Mouse (Mus musculus): ENCODE results near the gene Ednrb. TPM values are rescaled to one million over a fixed set of nuclear protein-coding genes. Genes with fewer than 3 reads are reported as not detected.

Ednrb gene
- total and polyA plus RNA-seq, 2 experiments from 2014 or later = 122 to 174 TPM

GRCm38 (mm10) chr14:103832472-103832871 is 11.7 kb downstream of the Ednrb start:
- Histone ChIP-seq H3K9me3 (ENCODE audit: low read length) (no peaks in the 10 kb centered on the region), H3K36me3 (ENCODE audit: insufficient read depth, low read length) (no peaks in the 10 kb centered on the region), H3K4me2 (ENCODE audit: low read depth, low read length, poor library complexity, severe bottlenecking) (no peak overlapping the region), H3K4me1 (ENCODE audit: insufficient read depth, low read length) (no peaks in the 10 kb centered on the region), H3K4me3 (ENCODE audit: low read depth, low read length) (no peak overlapping the region), H3K27me3 (ENCODE audit: insufficient read depth, low read length) (no peaks in the 10 kb centered on the region), H3K9ac (replicated peaks; ENCODE audit: low read length, poor library complexity, severe bottlenecking) (no peak overlapping the region), H3K27ac (ENCODE audit: low read depth, low read length) (no peak overlapping the region)
- ATAC-seq (ENCODE audit: low FRiP score) (no peak), DNase-seq (ENCODE audit: low spot score) (no peak)
- WGBS = 84% methylated on average over 4 of the region's 4 CpGs
- TF ChIP-seq CTCF (IDR thresholded peaks at IDR 0.05) = no peak

GRCm38 (mm10) chr14:103831007-103831406 is 13.2 kb downstream of the Ednrb start:
- DNase-seq (ENCODE audit: low spot score) = no peak
- Histone ChIP-seq H3K9me3 (ENCODE audit: low read length) (no peaks in the 10 kb centered on the region), H3K4me2 (ENCODE audit: low read depth, low read length, poor library complexity, severe bottlenecking) (no peak overlapping the region), H3K27me3 (ENCODE audit: insufficient read depth, low read length) (no peaks in the 10 kb centered on the region), H3K9ac (replicated peaks; ENCODE audit: low read length, poor library complexity, severe bottlenecking) (no peak overlapping the region), H3K4me3 (ENCODE audit: low read depth, low read length) (no peak overlapping the region), H3K27ac (ENCODE audit: low read depth, low read length) (no peak overlapping the region), H3K4me1 (ENCODE audit: insufficient read depth, low read length) (no peaks in the 10 kb centered on the region), H3K36me3 (ENCODE audit: insufficient read depth, low read length) (no peaks in the 10 kb centered on the region)
- no peak for ATAC-seq (ENCODE audit: low FRiP score)
- no peak for TF ChIP-seq CTCF (IDR thresholded peaks at IDR 0.05)
- WGBS = 63% methylated on average over 5 of the region's 5 CpGs

GRCm38 (mm10) chr14:103826343-103826742 is 17.9 kb downstream of the Ednrb start:
- Histone ChIP-seq H3K4me1 (ENCODE audit: insufficient read depth, low read length) (no peaks in the 10 kb centered on the region), H3K9me3 (ENCODE audit: low read length) (no peaks in the 10 kb centered on the region), H3K9ac (replicated peaks; ENCODE audit: low read length, poor library complexity, severe bottlenecking) (no peak overlapping the region), H3K27ac (ENCODE audit: low read depth, low read length) (no peak overlapping the region), H3K27me3 (ENCODE audit: insufficient read depth, low read length) (no peaks in the 10 kb centered on the region), H3K4me3 (ENCODE audit: low read depth, low read length) (no peak overlapping the region), H3K4me2 (ENCODE audit: low read depth, low read length, poor library complexity, severe bottlenecking) (no peak overlapping the region), H3K36me3 (ENCODE audit: insufficient read depth, low read length) (no peaks in the 10 kb centered on the region)
- WGBS = 83% methylated on average over 9 of the region's 9 CpGs
- DNase-seq (ENCODE audit: low spot score) (no peak), ATAC-seq (ENCODE audit: low FRiP score) (no peak)
- no peak for TF ChIP-seq CTCF (IDR thresholded peaks at IDR 0.05)

GRCm38 (mm10) chr14:103825934-103826333 is 18.3 kb downstream of the Ednrb start:
- no peaks in the 10 kb centered on the region for H3K27me3 ChIP-seq (ENCODE audit: insufficient read depth, low read length)
- H3K36me3 ChIP-seq (ENCODE audit: insufficient read depth, low read length) = no peaks in the 10 kb centered on the region
- DNase-seq (ENCODE audit: low spot score) (no peak), ATAC-seq (ENCODE audit: low FRiP score) (no peak)
- H3K9ac ChIP-seq (replicated peaks; ENCODE audit: low read length, poor library complexity, severe bottlenecking) = no peak overlapping the region
- no peaks in the 10 kb centered on the region for H3K4me1 ChIP-seq (ENCODE audit: insufficient read depth, low read length)
- no peak overlapping the region for H3K27ac ChIP-seq (ENCODE audit: low read depth, low read length)
- no peaks in the 10 kb centered on the region for H3K9me3 ChIP-seq (ENCODE audit: low read length)
- no peak overlapping the region for H3K4me2 ChIP-seq (ENCODE audit: low read depth, low read length, poor library complexity, severe bottlenecking)
- no peak for TF ChIP-seq CTCF (IDR thresholded peaks at IDR 0.05)
- WGBS = 95% methylated on average over 5 of the region's 5 CpGs
- H3K4me3 ChIP-seq (ENCODE audit: low read depth, low read length) = no peak overlapping the region

- H3K4me2 ChIP-seq (ENCODE audit: low read depth, low read length, poor library complexity, severe bottlenecking) = no peak overlapping the region
- H3K4me1 ChIP-seq (ENCODE audit: insufficient read depth, low read length) = no peaks in the 10 kb centered on the region
- H3K27ac ChIP-seq (ENCODE audit: low read depth, low read length) = no peak overlapping the region
- no peak overlapping the region for H3K9ac ChIP-seq (replicated peaks; ENCODE audit: low read length, poor library complexity, severe bottlenecking)
- ATAC-seq (ENCODE audit: low FRiP score) (no peak), DNase-seq (ENCODE audit: low spot score) (no peak)
- no peaks in the 10 kb centered on the region for H3K36me3 ChIP-seq (ENCODE audit: insufficient read depth, low read length)
- TF ChIP-seq CTCF (IDR thresholded peaks at IDR 0.05) = no peak
- H3K4me3 ChIP-seq (ENCODE audit: low read depth, low read length) = no peak overlapping the region
- no peaks in the 10 kb centered on the region for H3K9me3 ChIP-seq (ENCODE audit: low read length)
- no peaks in the 10 kb centered on the region for H3K27me3 ChIP-seq (ENCODE audit: insufficient read depth, low read length)
- WGBS = 68% methylated on average over 7 of the region's 7 CpGs
Measured at GRCm38 (mm10) chr14:103823501-103823900, 20.7 kb downstream of the Ednrb start.

GRCm38 (mm10) chr14:103822590-103822989 is 21.6 kb downstream of the Ednrb start:
- H3K4me3 ChIP-seq (ENCODE audit: low read depth, low read length) = no peak overlapping the region
- H3K9me3 ChIP-seq (ENCODE audit: low read length) = no peaks in the 10 kb centered on the region
- H3K9ac ChIP-seq (replicated peaks; ENCODE audit: low read length, poor library complexity, severe bottlenecking) = no peak overlapping the region
- H3K4me1 ChIP-seq (ENCODE audit: insufficient read depth, low read length) = no peaks in the 10 kb centered on the region
- 42% methylated on average over 1 of the region's 1 CpGs for WGBS
- H3K27me3 ChIP-seq (ENCODE audit: insufficient read depth, low read length) = no peaks in the 10 kb centered on the region
- no peak overlapping the region for H3K4me2 ChIP-seq (ENCODE audit: low read depth, low read length, poor library complexity, severe bottlenecking)
- no peaks in the 10 kb centered on the region for H3K36me3 ChIP-seq (ENCODE audit: insufficient read depth, low read length)
- no peak for DNase-seq (ENCODE audit: low spot score)
- no peak for ATAC-seq (ENCODE audit: low FRiP score)
- TF ChIP-seq CTCF (IDR thresholded peaks at IDR 0.05) = no peak
- H3K27ac ChIP-seq (ENCODE audit: low read depth, low read length) = no peak overlapping the region

All from midbrain, postnatal 0 days (tissue).